Mouse (Mus musculus) embryonic stem cell, embryonic (primary cell): ENCODE data around the gene Ifnar2.

ENCODE experiments used
- CTCF ChIA-PET, 4 experiments: fragments of 300-600 bp in 2 of 4; fragments of 350-600 bp in 2 of 4; sonication (Branson Sonifier 250); formaldehyde crosslinking; loops; one replicate each; lab custom pipeline; 2022; ENCODE audit warnings: inconsistent platforms in 2 of 4; lab: Charles Lee
- POLR2A ChIA-PET, 4 experiments: fragments of 300-600 bp in 2 of 4; fragments of 350-600 bp in 2 of 4; sonication (Branson Sonifier 250); formaldehyde crosslinking; loops; one replicate each; lab custom pipeline; 2022; ENCODE audit warnings: antibody characterized with exemption in 4 of 4, inconsistent platforms in 1 of 4; lab: Charles Lee

Ifnar2 gene

GRCm38 (mm10) chr16:91398030-91398429 lies 25.4 kb downstream of the Ifnar2 start:
- POLR2A ChIA-PET, result no interaction called here
- CTCF ChIA-PET, result interaction anchor here in 1 of 4 experiments (0.6 kb wide), 1 partner anchor 42 kb away, joined by 3 read pairs; no protein-coding TSS in a partner anchor

GRCm38 (mm10) chr16:91398944-91399343 lies 26.4 kb downstream of the Ifnar2 start:
- CTCF ChIA-PET, result interaction anchor here in 2 of 4 experiments (0.6 to 0.7 kb wide), 3 partner anchors 17 to 139 kb away, joined by 3 read pairs; no protein-coding TSS in a partner anchor
- POLR2A ChIA-PET, result no interaction called here

- POLR2A ChIA-PET, result no interaction called here
Observed at GRCm38 (mm10) chr16:91401569-91402165, 29.1 kb downstream of the Ifnar2 start.

GRCm38 (mm10) chr16:91403784-91404183 lies 31.2 kb downstream of the Ifnar2 start:
- POLR2A ChIA-PET, result no interaction called here
- CTCF ChIA-PET, result no interaction called here

More at GRCm38 (mm10) chr16:91401569-91402165, 29.1 kb downstream of the Ifnar2 start:
- CTCF ChIA-PET, result interaction anchor here in 1 of 4 experiments (1.5 kb wide), 1 partner anchor 43 kb away, joined by 5 read pairs; no protein-coding TSS in a partner anchor

GRCm38 (mm10) chr16:91404187-91404586 lies 31.6 kb downstream of the Ifnar2 start:
- POLR2A ChIA-PET, result no interaction called here
- CTCF ChIA-PET, result no interaction called here

GRCm38 (mm10) chr16:91404828-91405577 lies 32.4 kb downstream of the Ifnar2 start:
- POLR2A ChIA-PET, result interaction anchor here in 3 of 4 experiments (0.5 to 1.8 kb wide), 13 partner anchors 10 to 588 kb away, joined by 3 to 5 read pairs (median 4); partner anchors contain the start of genes Ifnar1 (in 3 of the 3), Gart (in 1 of the 3), Ifnar2 (in 1 of the 3) and Son (in 1 of the 3)
- CTCF ChIA-PET, result interaction anchor here in 3 of 4 experiments (0.8 to 2.6 kb wide), 3 partner anchors 9 to 46 kb away, joined by 4 to 9 read pairs (median 4); no protein-coding TSS in a partner anchor

GRCm38 (mm10) chr16:91405640-91406584 lies 33.3 kb downstream of the Ifnar2 start, which contains the start of gene Il10rb:
TSS of gene Il10rb (plus strand) at chr16:91406164.
- CTCF ChIA-PET, result interaction anchor here (0.8 to 2.6 kb wide), 6 partner anchors 10 to 106 kb away, joined by 3 to 9 read pairs (median 4); no protein-coding TSS in a partner anchor
- POLR2A ChIA-PET, result interaction anchor here in 3 of 4 experiments (0.5 to 2.0 kb wide), 20 partner anchors 9 to 589 kb away, joined by 3 to 7 read pairs (median 3); partner anchors contain the start of genes Ifnar1 (in 3 of the 3), Gart (in 1 of the 3), Ifnar2 (in 1 of the 3) and Son (in 1 of the 3)

- ChIA-PET CTCF (interaction anchor here (0.7 to 2.6 kb wide), 6 partner anchors 11 to 1870 kb away, joined by 3 to 9 read pairs (median 4); no protein-coding TSS in a partner anchor), POLR2A (interaction anchor here in 3 of 4 experiments (0.6 to 2.0 kb wide), 13 partner anchors 10 to 240 kb away, joined by 3 to 7 read pairs (median 4); partner anchors contain the start of genes Ifnar1 (in 2 of the 3), Gart (in 1 of the 3) and Son (in 1 of the 3))
Observed at GRCm38 (mm10) chr16:91406585-91407220, 34.1 kb downstream of the Ifnar2 start.

GRCm38 (mm10) chr16:91413102-91413844 lies 40.7 kb downstream of the Ifnar2 start:
- ChIA-PET POLR2A (interaction anchor here in 1 of 4 experiments (0.6 to 0.7 kb wide), 2 partner anchors 22 to 540 kb away, joined by 3 read pairs; no protein-coding TSS in a partner anchor), CTCF (interaction anchor here in 1 of 4 experiments (0.5 kb wide), 1 partner anchor 190 kb away, joined by 3 read pairs; no protein-coding TSS in a partner anchor)

GRCm38 (mm10) chr16:91415391-91416189 lies 43.0 kb downstream of the Ifnar2 start:
- POLR2A ChIA-PET, result interaction anchor here in 3 of 4 experiments (0.6 to 1.5 kb wide), 3 partner anchors 10 to 301 kb away, joined by 3 to 4 read pairs (median 3); no protein-coding TSS in a partner anchor
- CTCF ChIA-PET, result interaction anchor here in 2 of 4 experiments (0.6 to 0.7 kb wide), 2 partner anchors 17 to 35 kb away, joined by 3 read pairs; no protein-coding TSS in a partner anchor

- CTCF ChIA-PET, result interaction anchor here in 3 of 4 experiments (0.6 to 0.7 kb wide), 4 partner anchors 18 to 351 kb away, joined by 3 to 10 read pairs (median 3); no protein-coding TSS in a partner anchor
- POLR2A ChIA-PET, result interaction anchor here in 2 of 4 experiments (0.6 to 1.5 kb wide), 2 partner anchors 16 to 300 kb away, joined by 3 to 4 read pairs; no protein-coding TSS in a partner anchor
Observed at GRCm38 (mm10) chr16:91416357-91416756, 43.8 kb downstream of the Ifnar2 start.

GRCm38 (mm10) chr16:91416938-91417337 lies 44.4 kb downstream of the Ifnar2 start:
- POLR2A ChIA-PET, result interaction anchor here in 1 of 4 experiments (1.5 kb wide), 1 partner anchor 15 kb away, joined by 4 read pairs; no protein-coding TSS in a partner anchor
- CTCF ChIA-PET, result interaction anchor here in 1 of 4 experiments (0.6 kb wide), 1 partner anchor 352 kb away, joined by 3 read pairs; no protein-coding TSS in a partner anchor

- ChIA-PET POLR2A (no interaction called here), CTCF (no interaction called here)
Observed at GRCm38 (mm10) chr16:91418531-91418930, 45.9 kb downstream of the Ifnar2 start.

GRCm38 (mm10) chr16:91425816-91426215 lies 53.2 kb downstream of the Ifnar2 start:
- CTCF ChIA-PET, result interaction anchor here in 1 of 4 experiments (2.4 kb wide), 1 partner anchor 20 kb away, joined by 5 read pairs; the partner anchor contains the start of gene Il10rb
- POLR2A ChIA-PET, result interaction anchor here in 2 of 4 experiments (1.0 to 1.6 kb wide), 6 partner anchors 19 to 221 kb away, joined by 3 to 6 read pairs (median 4); partner anchors contain the start of genes Gart (in 1 of the 2), Ifnar1 (in 1 of the 2), Il10rb (in 1 of the 2) and Son (in 1 of the 2)

- ChIA-PET POLR2A (interaction anchor here in 2 of 4 experiments (1.3 to 1.6 kb wide), 3 partner anchors 21 to 59 kb away, joined by 4 to 6 read pairs (median 5); partner anchors contain the start of genes Ifnar1 (in 1 of the 2) and Il10rb (in 1 of the 2)), CTCF (no interaction called here)
Observed at GRCm38 (mm10) chr16:91426586-91426985, 54.0 kb downstream of the Ifnar2 start.
